Mouse (Mus musculus): ENCODE measurements around the gene Dot1l. TPM values are rescaled to one million over a fixed set of nuclear protein-coding genes. Genes with fewer than 3 reads are reported as not detected.
"Not testable (repeated sequence)": the region's sequence is repeated elsewhere in the genome, so short reads cannot be mapped to it uniquely, and the experiment has no call there.

The Dot1l gene
- polyA plus RNA-seq, 1 experiment = 22.4 TPM

GRCm38 (mm10) chr10:80827063-80827869 lies 72.3 kb downstream of the Dot1l start:
- TF ChIP-seq POLR2A (IDR thresholded peaks at IDR 0.05; ENCODE audit: low read depth, low read length) = no peak
- no peak for TF ChIP-seq CTCF (IDR thresholded peaks at IDR 0.05; ENCODE audit: borderline replicate concordance, insufficient read depth, low read length)
- Histone ChIP-seq H3K4me1 (ENCODE audit: control insufficient read depth, insufficient read depth, low read length) (no peaks in the 10 kb centered on the region), H3K27ac (ENCODE audit: insufficient read depth, low read length) (peak overlapping the region; percentile 77; the same call in 1 of the 2 replicates), H3K4me3 (ENCODE audit: insufficient read depth, low read length) (peak overlapping the region; percentile 99)

GRCm38 (mm10) chr10:80827870-80828420 lies 72.9 kb downstream of the Dot1l start:
- TF ChIP-seq CTCF (IDR thresholded peaks at IDR 0.05; ENCODE audit: borderline replicate concordance, insufficient read depth, low read length) (no peak), POLR2A (IDR thresholded peaks at IDR 0.05; ENCODE audit: low read depth, low read length) (no peak)
- no peaks in the 10 kb centered on the region for H3K4me1 ChIP-seq (ENCODE audit: control insufficient read depth, insufficient read depth, low read length)
- H3K27ac ChIP-seq (ENCODE audit: insufficient read depth, low read length) = no peak overlapping the region
- H3K4me3 ChIP-seq (ENCODE audit: insufficient read depth, low read length) = peak overlapping the region; percentile 99

- H3K4me1 ChIP-seq (ENCODE audit: control insufficient read depth, insufficient read depth, low read length); H3K27ac ChIP-seq (ENCODE audit: insufficient read depth, low read length): not testable (repeated sequence)
- H3K4me3 ChIP-seq (ENCODE audit: insufficient read depth, low read length) = 0 out of 2 replicates have a peak overlapping the region, but pooled peaks have one; percentile 99
These were observed 73.6 kb downstream of the Dot1l start for GRCm38 (mm10) chr10:80828587-80828986.

- Histone ChIP-seq H3K27ac (ENCODE audit: insufficient read depth, low read length) (no peak overlapping the region), H3K4me1 (ENCODE audit: control insufficient read depth, insufficient read depth, low read length) (no peaks in the 10 kb centered on the region), H3K4me3 (ENCODE audit: insufficient read depth, low read length) (no peak overlapping the region)
- TF ChIP-seq POLR2A (IDR thresholded peaks at IDR 0.05; ENCODE audit: low read depth, low read length) = no peak; the same call in 1 of the 2 replicates
- TF ChIP-seq CTCF (IDR thresholded peaks at IDR 0.05; ENCODE audit: borderline replicate concordance, insufficient read depth, low read length) = no peak
These were observed 74.6 kb downstream of the Dot1l start for GRCm38 (mm10) chr10:80829359-80830278.

- Histone ChIP-seq H3K4me3 (ENCODE audit: insufficient read depth, low read length) (no peak overlapping the region), H3K4me1 (ENCODE audit: control insufficient read depth, insufficient read depth, low read length) (no peaks in the 10 kb centered on the region), H3K27ac (ENCODE audit: insufficient read depth, low read length) (no peak overlapping the region)
- TF ChIP-seq POLR2A (IDR thresholded peaks at IDR 0.05; ENCODE audit: low read depth, low read length) (no peak), CTCF (IDR thresholded peaks at IDR 0.05; ENCODE audit: borderline replicate concordance, insufficient read depth, low read length) (no peak)
These were observed 76.1 kb downstream of the Dot1l start for GRCm38 (mm10) chr10:80831136-80831535.

GRCm38 (mm10) chr10:80832818-80833217 lies 77.8 kb downstream of the Dot1l start:
- H3K27ac ChIP-seq (ENCODE audit: insufficient read depth, low read length) = no peak overlapping the region
- TF ChIP-seq POLR2A (IDR thresholded peaks at IDR 0.05; ENCODE audit: low read depth, low read length) = no peak
- TF ChIP-seq CTCF (IDR thresholded peaks at IDR 0.05; ENCODE audit: borderline replicate concordance, insufficient read depth, low read length) = no peak
- no peaks in the 10 kb centered on the region for H3K4me1 ChIP-seq (ENCODE audit: control insufficient read depth, insufficient read depth, low read length)

GRCm38 (mm10) chr10:80835617-80836016 lies 80.6 kb downstream of the Dot1l start:
- no peak overlapping the region for H3K4me3 ChIP-seq (ENCODE audit: insufficient read depth, low read length)
- no peak overlapping the region for H3K27ac ChIP-seq (ENCODE audit: insufficient read depth, low read length)
- no peaks in the 10 kb centered on the region for H3K4me1 ChIP-seq (ENCODE audit: control insufficient read depth, insufficient read depth, low read length)
- TF ChIP-seq POLR2A (IDR thresholded peaks at IDR 0.05; ENCODE audit: low read depth, low read length) = no peak
- no peak for TF ChIP-seq CTCF (IDR thresholded peaks at IDR 0.05; ENCODE audit: borderline replicate concordance, insufficient read depth, low read length)

More at GRCm38 (mm10) chr10:80832818-80833217, 77.8 kb downstream of the Dot1l start:
- no peak overlapping the region for H3K4me3 ChIP-seq (ENCODE audit: insufficient read depth, low read length)

- TF ChIP-seq POLR2A (IDR thresholded peaks at IDR 0.05; ENCODE audit: low read depth, low read length) (no peak), CTCF (IDR thresholded peaks at IDR 0.05; ENCODE audit: borderline replicate concordance, insufficient read depth, low read length) (no peak)
- Histone ChIP-seq H3K27ac (ENCODE audit: insufficient read depth, low read length) (no peak overlapping the region), H3K4me3 (ENCODE audit: insufficient read depth, low read length) (no peak overlapping the region), H3K4me1 (ENCODE audit: control insufficient read depth, insufficient read depth, low read length) (no peaks in the 10 kb centered on the region)
These were observed 82.0 kb downstream of the Dot1l start for GRCm38 (mm10) chr10:80836949-80837379.

GRCm38 (mm10) chr10:80837827-80838226 lies 82.8 kb downstream of the Dot1l start:
- no peak for TF ChIP-seq POLR2A (IDR thresholded peaks at IDR 0.05; ENCODE audit: low read depth, low read length)
- TF ChIP-seq CTCF (IDR thresholded peaks at IDR 0.05; ENCODE audit: borderline replicate concordance, insufficient read depth, low read length) = no peak
- Histone ChIP-seq H3K4me3 (ENCODE audit: insufficient read depth, low read length) (no peak overlapping the region), H3K4me1 (ENCODE audit: control insufficient read depth, insufficient read depth, low read length) (no peaks in the 10 kb centered on the region)

More at GRCm38 (mm10) chr10:80837827-80838226, 82.8 kb downstream of the Dot1l start:
- no peak overlapping the region for H3K27ac ChIP-seq (ENCODE audit: insufficient read depth, low read length)

Measured in embryonic fibroblast, embryonic 13.5 days (primary cell).